Mouse (Mus musculus) heart, embryonic 14.5 days (tissue): ENCODE results near the gene Dpagt1. TPM values are rescaled to one million over a fixed set of nuclear protein-coding genes. Genes with fewer than 3 reads are reported as not detected.
"Not testable (repeated sequence)": the region's sequence is repeated elsewhere in the genome, so short reads cannot be mapped to it uniquely, and the experiment has no call there.

ENCODE experiments used
- ATAC-seq: fragments of 200-750 bp; cut with Nextera tagmentation; 2 replicates; pipeline ENCODE4 v1.8.0; 2017; ENCODE audit warnings: low read depth, moderate TSS enrichment; ENCODE audit not compliant: insufficient number of reproducible peaks, insufficient read depth, low FRiP score
- H3K27ac ChIP-seq, 2 experiments: fragments of 200-500 bp in 1 of 2; fragments of 300-500 bp in 1 of 2; sonication (generic) in 1 of 2; replicated peaks in 1 of 2; 2 replicates each; pipeline ENCODE4 v1.5.1; 2012 to 2014; ENCODE audit warnings: low read depth in 2 of 2, low read length in 2 of 2, control low read depth in 1 of 2, mild to moderate bottlenecking in 1 of 2, mixed read lengths in 1 of 2; ENCODE audit not compliant: control insufficient read depth in 1 of 2, insufficient read depth in 1 of 2
- H3K27me3 ChIP-seq: fragments of 300-500 bp; sonication (generic); 2 replicates; pipeline ENCODE4 v1.6.1; 2014; ENCODE audit warnings: mild to moderate bottlenecking, low read length, control low read depth; ENCODE audit not compliant: control insufficient read depth, insufficient read depth
- H3K36me3 ChIP-seq: fragments of 300-500 bp; sonication (generic); 2 replicates; pipeline ENCODE4 v1.6.1; 2014; ENCODE audit warnings: mild to moderate bottlenecking, control low read depth, low read length, mixed read lengths; ENCODE audit not compliant: control insufficient read depth, insufficient read depth
- H3K4me1 ChIP-seq, 2 experiments: fragments of 200-500 bp in 1 of 2; fragments of 300-500 bp in 1 of 2; sonication (generic) in 1 of 2; 2 replicates each; pipeline ENCODE4 v1.6.1; 2012 to 2014; ENCODE audit warnings: low read length in 2 of 2, control low read depth in 1 of 2, mixed read lengths in 1 of 2; ENCODE audit not compliant: control insufficient read depth in 2 of 2, insufficient read depth in 2 of 2
- H3K4me2 ChIP-seq: fragments of 300-500 bp; sonication (generic); 2 replicates; pipeline ENCODE4 v1.6.1; 2014; ENCODE audit warnings: mild to moderate bottlenecking, low read length
- H3K4me3 ChIP-seq, 2 experiments: fragments of 200-500 bp in 1 of 2; fragments of 300-500 bp in 1 of 2; sonication (generic) in 1 of 2; 2 replicates each; pipeline ENCODE4 v1.5.1; 2012 to 2014; ENCODE audit warnings: low read length in 2 of 2, mild to moderate bottlenecking in 2 of 2, control low read depth in 1 of 2, low read depth in 1 of 2, moderate library complexity in 1 of 2; ENCODE audit not compliant: control insufficient read depth in 1 of 2, insufficient read depth in 1 of 2
- H3K9ac ChIP-seq: fragments of 300-500 bp; sonication (generic); 2 replicates; pipeline ENCODE4 v1.6.1; 2014; ENCODE audit warnings: mild to moderate bottlenecking, low read length
- H3K9me3 ChIP-seq: fragments of 300-500 bp; sonication (generic); 2 replicates; pipeline ENCODE4 v1.6.1; 2016; ENCODE audit warnings: low read length, control low read depth; ENCODE audit not compliant: control insufficient read depth
- WGBS: fragments of 180-500 bp; shearing (Covaris S2); extraction: QIAGEN DNeasy Blood & Tissue Kit; methylation state at CpG from one replicate; pipeline ENCODE4 v1.1.7; 2014; 5-methylcytosine and 5-hydroxymethylcytosine counted together
- polyA plus RNA-seq: library from polyadenylated mRNA; unstranded; fragments of >200 nt; fragmentation: Nextera tagmentation; extraction: Ambion mirVana; gene quantifications from 2 replicates; pipeline ENCODE4 v1.2.1, GENCODE M21; 2014

Gene Dpagt1
- polyA plus RNA-seq, 1 experiment from 2014 or later, result 37.8 TPM

DNA sequence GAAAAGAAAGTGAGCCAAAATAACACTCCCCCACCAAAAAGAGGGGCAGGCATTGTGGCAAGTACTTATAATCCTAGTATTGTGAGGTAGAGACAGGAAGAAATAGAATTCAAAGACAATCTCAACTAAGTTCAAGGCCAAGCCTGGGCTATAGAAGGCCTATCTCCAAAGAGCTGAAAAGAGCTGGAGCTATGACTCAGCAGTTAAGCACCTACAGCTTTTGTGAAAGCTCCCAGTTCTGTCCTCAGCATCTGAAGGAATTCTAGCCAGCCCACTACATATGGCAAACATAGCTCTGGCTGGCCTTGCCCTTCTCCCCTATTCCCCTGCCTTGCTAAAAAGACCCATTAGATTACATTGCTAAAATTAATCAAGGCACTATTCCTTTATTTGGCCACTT is 47.6 kb downstream of the Dpagt1 start:
- H3K36me3 ChIP-seq, result no peaks in the 10 kb centered on the region
- no peaks in the 10 kb centered on the region for H3K27me3 ChIP-seq
- H3K4me3 ChIP-seq, result no peak overlapping the region
- H3K4me1 ChIP-seq, result peaks cover 1 to 4% of the 10 kb centered on the region in 2 experiments; a peak in 3 of 4 replicates
- H3K9ac ChIP-seq, result no peak overlapping the region
- no peak for ATAC-seq
- H3K9me3 ChIP-seq, result no peaks in the 10 kb centered on the region
- no peak overlapping the region for H3K27ac ChIP-seq
- H3K4me2 ChIP-seq, result no peak overlapping the region

DNA sequence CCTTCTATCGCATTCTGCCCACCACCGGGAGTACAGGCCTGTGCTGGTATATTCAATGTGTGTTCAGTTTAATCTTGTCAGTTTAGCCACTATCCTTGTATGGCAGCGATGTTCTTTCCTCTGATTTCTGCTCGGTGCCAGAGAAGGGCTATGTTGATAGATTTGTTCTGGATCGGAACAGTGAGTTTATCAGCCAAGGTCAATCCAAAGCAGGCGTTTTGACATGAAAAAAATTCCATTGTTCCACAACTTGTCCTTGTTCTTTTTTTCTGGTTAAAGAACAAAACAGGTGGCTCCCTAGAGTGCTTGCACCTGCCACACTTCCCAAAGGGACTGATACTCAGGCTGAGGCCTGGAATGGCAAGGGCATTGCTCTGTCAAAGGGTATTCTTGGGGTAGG is 50.3 kb downstream of the Dpagt1 start:
- WGBS, result 77% methylated on average over 6 of the region's 6 CpGs

DNA sequence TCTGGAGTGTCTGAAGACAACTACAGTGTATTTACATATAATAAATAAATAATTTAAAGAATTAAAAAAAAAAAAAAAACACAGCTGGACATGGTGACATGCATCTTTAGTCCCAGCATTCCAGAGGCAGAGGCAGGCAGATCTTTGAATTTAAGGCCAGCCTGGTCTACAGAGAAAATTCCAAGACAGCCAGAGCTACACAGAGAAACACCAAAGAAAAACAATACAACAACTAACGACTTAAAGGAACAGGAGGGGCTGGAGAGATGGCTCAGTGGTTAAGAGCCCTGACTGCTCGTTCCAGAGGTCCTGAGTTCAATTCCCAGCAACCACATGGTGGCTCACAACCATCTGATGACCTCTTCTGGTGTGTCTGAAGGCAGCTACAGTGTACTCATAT is 51.5 kb downstream of the Dpagt1 start:
- H3K9ac ChIP-seq, H3K27ac ChIP-seq, H3K4me3 ChIP-seq, H3K9me3 ChIP-seq, H3K27me3 ChIP-seq, H3K4me2 ChIP-seq, ATAC-seq: not testable (repeated sequence)
- 80% methylated on average over 2 of the region's 2 CpGs for WGBS
- Histone ChIP-seq H3K36me3 (peaks cover 17% of the 10 kb centered on the region), H3K4me1 (peaks cover 10 to 20% of the 10 kb centered on the region in 2 experiments; a peak in 3 of 4 replicates)

More for the DNA sequence above, 50.3 kb downstream of the Dpagt1 start:
- Histone ChIP-seq H3K9ac (no peak overlapping the region), H3K36me3 (peaks cover 5% of the 10 kb centered on the region), H3K4me3 (no peak overlapping the region), H3K4me1 (peaks cover 10 to 20% of the 10 kb centered on the region in 2 experiments; a peak in 3 of 4 replicates), H3K4me2 (no peak overlapping the region), H3K9me3 (no peaks in the 10 kb centered on the region), H3K27ac (no peak overlapping the region), H3K27me3 (no peaks in the 10 kb centered on the region)
- ATAC-seq, result no peak

DNA sequence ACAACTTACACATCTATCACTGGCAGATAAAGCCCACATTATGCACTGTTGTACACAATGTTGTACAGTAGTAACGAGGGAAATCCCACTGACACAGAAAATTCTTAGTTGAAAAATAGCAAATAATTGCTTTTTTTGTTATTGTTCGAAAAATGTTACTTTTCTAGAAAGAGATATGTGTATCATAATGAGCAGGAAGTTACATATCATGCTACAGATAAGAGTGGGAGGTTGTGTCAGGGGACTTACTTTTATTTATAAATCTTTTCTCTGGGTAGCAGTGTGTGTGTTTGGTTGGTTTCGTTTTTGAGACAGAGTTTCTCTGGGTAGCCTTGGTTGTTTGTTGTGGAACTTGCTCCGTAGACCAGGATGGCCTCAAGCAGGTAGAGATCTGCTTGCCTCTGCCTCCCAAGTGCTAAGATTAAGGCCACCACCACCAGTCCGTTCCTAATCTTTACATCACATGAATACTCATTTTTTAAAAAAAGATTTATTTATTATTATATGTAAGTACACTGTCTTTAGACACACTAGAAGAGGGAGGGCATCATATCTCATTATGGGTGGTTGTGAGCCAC is 52.4 kb downstream of the Dpagt1 start:
- peak overlapping the region; percentile 85 for H3K4me2 ChIP-seq
- peak overlapping the region in 1 of 2 experiments; percentile 72; a peak in 2 of 4 replicates for H3K27ac ChIP-seq
- ATAC-seq, result no peak
- 81% methylated on average over 5 of the region's 5 CpGs for WGBS
- H3K4me1 ChIP-seq, result peaks cover 10 to 20% of the 10 kb centered on the region in 2 experiments; a peak in 3 of 4 replicates
- H3K4me3 ChIP-seq, result peak overlapping the region; percentile 76 to 86; a peak in 3 of 4 replicates
- no peaks in the 10 kb centered on the region for H3K9me3 ChIP-seq
- H3K27me3 ChIP-seq, result no peaks in the 10 kb centered on the region
- H3K36me3 ChIP-seq, result peaks cover 26% of the 10 kb centered on the region
- peak overlapping the region; percentile 83 for H3K9ac ChIP-seq

DNA sequence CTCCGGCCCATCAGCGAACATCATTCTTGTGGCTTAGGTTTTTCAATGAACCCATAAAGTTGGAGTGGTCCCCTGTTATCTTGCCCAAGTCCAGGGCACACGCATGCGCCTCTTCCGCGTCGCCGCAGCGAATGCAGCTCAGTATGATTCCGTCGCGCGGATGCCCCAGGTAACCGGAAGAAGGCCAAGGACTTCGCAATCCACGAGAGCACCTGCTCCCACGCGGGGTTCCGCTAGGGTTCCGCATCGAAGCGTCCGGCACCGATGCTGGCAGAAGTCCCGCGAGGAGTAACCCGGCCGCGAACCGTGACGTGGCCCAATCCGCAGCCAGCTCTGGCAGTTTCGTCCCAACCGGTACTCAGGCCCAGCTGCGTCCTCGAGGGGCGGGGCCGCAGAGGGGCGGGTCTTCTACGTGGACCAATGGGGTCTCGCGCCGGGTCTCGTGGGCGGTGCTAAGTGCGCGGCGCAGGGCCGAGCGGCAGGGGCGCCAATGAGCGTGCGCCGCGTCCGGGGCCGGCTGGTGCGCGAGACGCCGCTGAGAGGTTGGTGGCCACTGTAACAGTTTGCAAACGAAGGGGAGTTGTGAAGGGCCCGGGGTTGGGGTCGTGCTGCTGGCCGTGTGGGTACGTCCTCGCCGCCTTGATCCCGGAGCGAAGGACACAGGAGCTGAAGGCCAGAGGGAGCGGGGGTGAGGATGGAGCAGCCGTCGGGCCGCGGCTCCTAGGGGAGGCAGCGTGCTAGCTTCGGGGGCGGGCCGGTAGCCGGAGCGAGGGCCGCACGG is 53.4 kb downstream of the Dpagt1 start, which contains the start of gene Hyou1:
Gene Hyou1, plus strand, starts transcription at position 437 of the 781 bp plus-strand sequence.
- Histone ChIP-seq H3K27me3 (no peaks in the 10 kb centered on the region), H3K9me3 (no peaks in the 10 kb centered on the region), H3K9ac (peak within 1 kb of the TSS; percentile 92), H3K4me3 (peak within 1 kb of the TSS; percentile 76 to 86), H3K36me3 (peaks cover 36% of the 10 kb centered on the region), H3K4me2 (peak within 1 kb of the TSS; percentile 85), H3K27ac (peak within 1 kb of the TSS; percentile 80 to 82), H3K4me1 (peaks cover 10 to 20% of the 10 kb centered on the region in 2 experiments; a peak in 3 of 4 replicates)
- ATAC-seq, result peak; percentile 98
- WGBS, result under 1% methylated on average over 83 of the region's 83 CpGs

DNA sequence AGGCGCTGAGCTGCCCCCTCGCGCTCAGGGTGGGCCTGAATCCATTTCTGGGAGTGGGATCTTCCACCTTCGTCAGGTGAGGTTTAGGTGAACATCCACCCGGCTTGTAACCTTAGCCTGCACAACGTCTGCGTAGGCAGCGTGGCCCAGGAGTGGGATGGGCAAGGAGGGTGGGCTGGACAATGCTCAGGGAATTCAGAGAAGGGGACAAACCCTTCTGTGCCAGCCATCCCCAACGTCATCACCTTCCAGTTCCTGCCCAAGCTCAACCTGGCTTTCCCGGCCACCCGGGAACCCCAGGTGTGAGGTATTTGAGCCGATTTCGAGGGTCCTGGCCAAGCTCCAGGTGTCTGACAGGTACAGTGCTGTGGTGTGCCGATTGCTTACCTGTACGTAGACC is 54.0 kb downstream of the Dpagt1 start:
- no peak for ATAC-seq

More for the DNA sequence above, 54.0 kb downstream of the Dpagt1 start:
- H3K27me3 ChIP-seq, result no peaks in the 10 kb centered on the region
- peak overlapping the region; percentile 71 to 80 for H3K27ac ChIP-seq
- peaks cover 42% of the 10 kb centered on the region for H3K36me3 ChIP-seq
- H3K4me3 ChIP-seq, result peak overlapping the region; percentile 74 to 76
- H3K9me3 ChIP-seq, result no peaks in the 10 kb centered on the region
- H3K4me1 ChIP-seq, result peaks cover 10 to 20% of the 10 kb centered on the region in 2 experiments; a peak in 3 of 4 replicates
- WGBS, result 6% methylated on average over 15 of the region's 15 CpGs
- peak overlapping the region; percentile 75 for H3K4me2 ChIP-seq
- H3K9ac ChIP-seq, result peak overlapping the region; percentile 92
